In the genomic region with DNA sequence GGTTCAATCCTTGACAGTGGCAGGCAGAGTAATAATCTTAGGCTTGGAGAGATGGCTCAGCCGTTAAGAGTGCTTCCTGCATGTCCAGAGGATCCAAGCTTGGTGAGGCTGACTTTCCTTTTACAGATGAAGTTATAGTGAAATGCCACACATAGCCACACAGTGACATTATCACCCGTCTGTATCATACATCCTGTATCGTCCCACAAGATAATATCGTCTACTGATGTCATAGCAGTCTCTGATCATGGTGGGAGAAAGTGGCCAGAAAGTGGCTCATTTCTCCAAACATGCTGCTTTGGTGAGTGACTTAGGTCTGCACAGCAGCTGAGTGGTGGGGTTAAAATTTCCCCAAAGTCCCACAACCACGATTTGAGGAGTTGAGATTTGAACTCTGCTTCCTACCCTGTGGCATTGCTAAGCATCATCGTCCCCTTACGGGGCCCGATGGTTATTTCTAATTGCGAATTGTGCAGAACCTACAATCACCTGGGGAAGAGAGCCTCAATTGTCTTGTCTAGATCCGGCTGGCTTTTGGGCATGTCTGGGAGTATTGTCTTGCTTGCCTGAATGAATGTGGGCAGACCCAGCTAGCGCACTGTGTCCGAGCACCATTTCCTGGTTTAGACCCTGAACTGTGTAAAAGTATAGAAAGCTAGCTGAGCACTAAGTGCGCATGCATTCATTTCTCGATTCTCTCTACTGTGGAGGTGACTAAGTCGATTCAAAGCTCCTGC, we compare ENCODE assay signal across 11 mouse cellular contexts. TPM values are rescaled to one million over a fixed set of nuclear protein-coding genes. Genes with fewer than 3 reads are reported as not detected.
DNase-seq lines count a peak whose midpoint lies in the region; ATAC-seq and TF ChIP-seq lines count a peak whose summit lies in the region.
"Had no signal": no experiment of that assay in that cellular context is flagged by ENCODE, and none has a peak within 500 bp of the region (broad histone marks: within the 10 kb centered on the region; RNA-seq: fewer than 3 reads in every experiment).

No protein-coding gene starts in this region.

- H3K9ac ChIP-seq in heart, embryonic 12.5 days = no peak overlapping the region
- no peak overlapping the region for H3K9ac ChIP-seq in midbrain, embryonic 11.5 days (ENCODE audit: low read length)
- no peak overlapping the region for H3K9ac ChIP-seq in midbrain, embryonic 15.5 days
- no peak overlapping the region for H3K9ac ChIP-seq in liver, embryonic 11.5 days (ENCODE audit: low read depth, low read length)
- H3K9ac ChIP-seq in forebrain, embryonic 15.5 days (replicated peaks) = no peak overlapping the region

- no peaks in the 10 kb centered on the region for H3K36me3 ChIP-seq in heart, embryonic 12.5 days
- no peaks in the 10 kb centered on the region for H3K36me3 ChIP-seq in midbrain, embryonic 11.5 days (ENCODE audit: control insufficient read depth, insufficient read depth, low read length)
- H3K36me3 ChIP-seq in midbrain, embryonic 15.5 days (replicated peaks) = no peaks in the 10 kb centered on the region
- H3K36me3 ChIP-seq in liver, embryonic 11.5 days (ENCODE audit: control insufficient read depth, insufficient read depth, low read length) = no peaks in the 10 kb centered on the region
- H3K36me3 ChIP-seq in splenic B cell, adult 2 months (ENCODE audit: control insufficient read depth, insufficient read depth, low read length, poor library complexity, severe bottlenecking) = no peaks in the 10 kb centered on the region
- no peaks in the 10 kb centered on the region for H3K36me3 ChIP-seq in forebrain, embryonic 15.5 days

- no peak for ATAC-seq in heart, embryonic 12.5 days (ENCODE audit: insufficient number of reproducible peaks, low FRiP score)
- ATAC-seq in midbrain, embryonic 11.5 days (ENCODE audit: low FRiP score) = no peak
- no peak for ATAC-seq in midbrain, embryonic 15.5 days (replicated peaks)
- ATAC-seq in liver, embryonic 11.5 days (replicated peaks; ENCODE audit: low FRiP score) = no peak
- no peak for ATAC-seq in forebrain, embryonic 15.5 days (replicated peaks)
- ATAC-seq: midbrain, embryonic 16.5 days had no signal

- H3K27me3 ChIP-seq in heart, embryonic 12.5 days (replicated peaks) = no peaks in the 10 kb centered on the region
- H3K27me3 ChIP-seq in midbrain, embryonic 11.5 days (ENCODE audit: control insufficient read depth, insufficient read depth, low read length) = no peaks in the 10 kb centered on the region
- H3K27me3 ChIP-seq in midbrain, embryonic 15.5 days (replicated peaks) = no peaks in the 10 kb centered on the region
- no peaks in the 10 kb centered on the region for H3K27me3 ChIP-seq in liver, embryonic 11.5 days (replicated peaks; ENCODE audit: control insufficient read depth, insufficient read depth, low read length)
- H3K27me3 ChIP-seq in splenic B cell, adult 2 months (ENCODE audit: control insufficient read depth, insufficient read depth, low read length, poor library complexity, severe bottlenecking) = no peaks in the 10 kb centered on the region
- no peaks in the 10 kb centered on the region for H3K27me3 ChIP-seq in forebrain, embryonic 15.5 days

- 0 out of 2 replicates have a peak overlapping the region, but pooled peaks have one; percentile 8 for H3K27ac ChIP-seq in heart, embryonic 12.5 days (ENCODE audit: poor library complexity, severe bottlenecking)
- no peak overlapping the region for H3K27ac ChIP-seq in midbrain, embryonic 11.5 days (ENCODE audit: low read depth, low read length)
- H3K27ac ChIP-seq in midbrain, embryonic 15.5 days = no peak overlapping the region
- H3K27ac ChIP-seq in liver, embryonic 11.5 days (ENCODE audit: low read depth, low read length) = no peak overlapping the region
- no peak overlapping the region for H3K27ac ChIP-seq in forebrain, embryonic 15.5 days (replicated peaks)
- H3K27ac ChIP-seq in left cerebral cortex, adult 2 months = no peak overlapping the region

- H3K4me1 ChIP-seq in heart, embryonic 12.5 days (replicated peaks) = peaks cover 50% of the 10 kb centered on the region
- peaks cover 8% of the 10 kb centered on the region for H3K4me1 ChIP-seq in midbrain, embryonic 11.5 days (ENCODE audit: control insufficient read depth, insufficient read depth, low read length)
- peaks cover 15% of the 10 kb centered on the region for H3K4me1 ChIP-seq in midbrain, embryonic 15.5 days
- H3K4me1 ChIP-seq in liver, embryonic 11.5 days (replicated peaks; ENCODE audit: control insufficient read depth, insufficient read depth, low read length) = peaks cover 7% of the 10 kb centered on the region; the same call in 1 of the 2 replicates
- 0 out of 2 replicates have a peak, but pooled peaks cover 4% of the 10 kb centered on the region for H3K4me1 ChIP-seq in forebrain, embryonic 15.5 days

- no peak overlapping the region for H3K4me2 ChIP-seq in heart, embryonic 12.5 days
- H3K4me2 ChIP-seq in midbrain, embryonic 11.5 days = no peak overlapping the region
- no peak overlapping the region for H3K4me2 ChIP-seq in midbrain, embryonic 15.5 days
- H3K4me2 ChIP-seq in liver, embryonic 11.5 days = peak overlapping the region; percentile 37
- H3K4me2 ChIP-seq in forebrain, embryonic 15.5 days (replicated peaks) = no peak overlapping the region

- no peak overlapping the region for H3K4me3 ChIP-seq in heart, embryonic 12.5 days
- no peak overlapping the region for H3K4me3 ChIP-seq in midbrain, embryonic 11.5 days (ENCODE audit: low read depth, low read length)
- H3K4me3 ChIP-seq in midbrain, embryonic 15.5 days = no peak overlapping the region
- H3K4me3 ChIP-seq in liver, embryonic 11.5 days (ENCODE audit: low read depth, low read length) = no peak overlapping the region
- H3K4me3 ChIP-seq in forebrain, embryonic 15.5 days = no peak overlapping the region
- H3K4me3 ChIP-seq in left cerebral cortex, adult 2 months = no peak overlapping the region

- intact Hi-C loops in left cerebral cortex, adult 2 months (cut with DNase I) = loop anchor here (5.0 kb wide), 1 partner anchor 35 kb away; a partner anchor contains a TSS

- TF ChIP-seq CTCF in left cerebral cortex, adult 2 months (IDR thresholded peaks at IDR 0.05) = no peak

- whole genome bisulfite sequencing in heart, embryonic 12.5 days = 71% methylated on average over 15 of the region's 15 CpGs
- 86% methylated on average over 15 of the region's 15 CpGs for WGBS in midbrain, embryonic 11.5 days
- WGBS in midbrain, embryonic 15.5 days = 84% methylated on average over 15 of the region's 15 CpGs
- 64% methylated on average over 15 of the region's 15 CpGs for WGBS in liver, embryonic 11.5 days
- 86% methylated on average over 15 of the region's 15 CpGs for WGBS in forebrain, embryonic 15.5 days

- H3K9me3 ChIP-seq in heart, embryonic 12.5 days (replicated peaks) = no peaks in the 10 kb centered on the region; the same call in 1 of the 2 replicates
- no peaks in the 10 kb centered on the region for H3K9me3 ChIP-seq in midbrain, embryonic 11.5 days (ENCODE audit: control insufficient read depth, low read length)
- no peaks in the 10 kb centered on the region for H3K9me3 ChIP-seq in midbrain, embryonic 15.5 days
- H3K9me3 ChIP-seq in liver, embryonic 11.5 days (ENCODE audit: control insufficient read depth, low read length) = no peaks in the 10 kb centered on the region
- no peaks in the 10 kb centered on the region for H3K9me3 ChIP-seq in forebrain, embryonic 15.5 days

- no peak for DNase-seq in heart, adult 8-10 months (ENCODE audit: low spot score)
- peak; percentile 76 for DNase-seq in midbrain, embryonic 11.5 days (ENCODE audit: low spot score, missing footprints)
- DNase-seq in liver, embryonic 11.5 days (ENCODE audit: low spot score) = no peak
- peak; percentile 29 for DNase-seq in splenic B cell, adult 2 months (ENCODE audit: low read depth, low spot score)
- DNase-seq in left cerebral cortex, adult 2 months (ENCODE audit: extremely low spot score in 1 of 2, low spot score in 2 of 2) = no peak
- DNase-seq: cerebellum, adult 11-12 months; kidney, adult 8-10 months had no signal

RNA-seq across cellular contexts. Expression of a gene that starts 37.5 kb away (rescaled TPM):
- polyA plus RNA-seq in heart, embryonic 12.5 days (2016; fragmentation: Nextera tagmentation; extraction: Ambion mirVana) = 4.1 and 4.3 TPM in 2 replicates
- total RNA-seq in heart, adult 8-10 months (2022) = 10 to 100 TPM; 11.8 to 15.5 (median 15.1) TPM
- polyA plus RNA-seq in midbrain, embryonic 11.5 days (2014; fragmentation: Nextera tagmentation; extraction: Ambion mirVana) = 6.9 and 7.9 TPM in 2 replicates
- 15.0 and 17.0 TPM in 2 replicates for polyA plus RNA-seq in midbrain, embryonic 15.5 days (2015; fragmentation: Nextera tagmentation; extraction: Ambion mirVana)
- 1.8 and 2.3 TPM in 2 replicates for polyA plus RNA-seq in liver, embryonic 11.5 days (2014; fragmentation: Nextera tagmentation; extraction: Ambion mirVana)
- 12.3 and 12.6 TPM in 2 replicates for polyA plus RNA-seq in forebrain, embryonic 15.5 days (2015; fragmentation: Nextera tagmentation; extraction: Ambion mirVana)
- total RNA-seq in left cerebral cortex, adult 2 months (2021) = 10 to 100 TPM; 78.7 to 79.6 TPM

Comparison
In these comparisons a context has a peak if more than half of its experiments do, and no peak if none do; other contexts are left out.
1. DNase-seq: peak in midbrain, embryonic 11.5 days (single experiment) and splenic B cell, adult 2 months (single experiment); none in heart, adult 8-10 months (single experiment), liver, embryonic 11.5 days (single experiment) and left cerebral cortex, adult 2 months (0 of 2).